Mouse (Mus musculus) lung, embryonic 14.5 days (tissue): Measurements from ENCODE around the gene Retnla. TPM values are rescaled to one million over a fixed set of nuclear protein-coding genes. Genes with fewer than 3 reads are reported as not detected.
"Not testable (repeated sequence)": the region's sequence is repeated elsewhere in the genome, so short reads cannot be mapped to it uniquely, and the experiment has no call there.

Experiments used
- ATAC-seq: fragments of 200-750 bp; cut with Nextera tagmentation; 2 replicates; pipeline ENCODE4 v1.8.0; 2017; ENCODE audit warnings: mild to moderate bottlenecking, moderate TSS enrichment, moderate library complexity; ENCODE audit not compliant: insufficient read depth
- DNase-seq: peaks from one replicate; pipeline ENCODE4 v3.0.0-alpha.2; 2015
- H3K27ac ChIP-seq: fragments of 300-500 bp; sonication (generic); 2 replicates; pipeline ENCODE4 v1.5.1; 2014; ENCODE audit warnings: low read depth, mild to moderate bottlenecking, moderate library complexity
- H3K27me3 ChIP-seq: fragments of 300-500 bp; sonication (generic); 2 replicates; pipeline ENCODE4 v1.6.1; 2014; ENCODE audit warnings: low read length, control low read depth; ENCODE audit not compliant: insufficient read depth
- H3K36me3 ChIP-seq: fragments of 300-500 bp; sonication (generic); 2 replicates; pipeline ENCODE4 v1.6.1; 2014; ENCODE audit warnings: control low read depth; ENCODE audit not compliant: insufficient read depth
- H3K4me1 ChIP-seq: fragments of 300-500 bp; sonication (generic); 2 replicates; pipeline ENCODE4 v1.6.1; 2014; ENCODE audit warnings: antibody characterized with exemption, control low read depth; ENCODE audit not compliant: insufficient read depth
- H3K4me2 ChIP-seq: fragments of 300-500 bp; sonication (generic); 2 replicates; pipeline ENCODE4 v1.6.1; 2014; ENCODE audit warnings: mild to moderate bottlenecking
- H3K4me3 ChIP-seq: fragments of 300-500 bp; sonication (generic); 2 replicates; pipeline ENCODE4 v1.5.1; 2014; ENCODE audit warnings: low read depth, low read length
- H3K9ac ChIP-seq: fragments of 300-500 bp; sonication (generic); 2 replicates; pipeline ENCODE4 v1.6.1; 2014
- H3K9me3 ChIP-seq: fragments of 300-500 bp; sonication (generic); 2 replicates; pipeline ENCODE4 v1.6.1; 2016; ENCODE audit warnings: low read depth, low read length, control low read depth
- CTCF ChIP-seq: IDR thresholded peaks from 2 replicates; pipeline ENCODE4 v1.5.1; 2016; ENCODE audit warnings: antibody characterized with exemption, low read depth
- WGBS: fragments of 180-500 bp; shearing (Covaris S2); extraction: QIAGEN DNeasy Blood & Tissue Kit; methylation state at CpG from one replicate; pipeline ENCODE4 v1.1.7; 2014; 5-methylcytosine and 5-hydroxymethylcytosine counted together
- polyA plus RNA-seq: library from polyadenylated mRNA; unstranded; fragments of >200 nt; fragmentation: Nextera tagmentation; extraction: Ambion mirVana; gene quantifications from 2 replicates; pipeline ENCODE4 v1.2.1, GENCODE M21; 2014

The Retnla gene
- polyA plus RNA-seq, 1 experiment from 2014 or later = 0.67 TPM

DNA sequence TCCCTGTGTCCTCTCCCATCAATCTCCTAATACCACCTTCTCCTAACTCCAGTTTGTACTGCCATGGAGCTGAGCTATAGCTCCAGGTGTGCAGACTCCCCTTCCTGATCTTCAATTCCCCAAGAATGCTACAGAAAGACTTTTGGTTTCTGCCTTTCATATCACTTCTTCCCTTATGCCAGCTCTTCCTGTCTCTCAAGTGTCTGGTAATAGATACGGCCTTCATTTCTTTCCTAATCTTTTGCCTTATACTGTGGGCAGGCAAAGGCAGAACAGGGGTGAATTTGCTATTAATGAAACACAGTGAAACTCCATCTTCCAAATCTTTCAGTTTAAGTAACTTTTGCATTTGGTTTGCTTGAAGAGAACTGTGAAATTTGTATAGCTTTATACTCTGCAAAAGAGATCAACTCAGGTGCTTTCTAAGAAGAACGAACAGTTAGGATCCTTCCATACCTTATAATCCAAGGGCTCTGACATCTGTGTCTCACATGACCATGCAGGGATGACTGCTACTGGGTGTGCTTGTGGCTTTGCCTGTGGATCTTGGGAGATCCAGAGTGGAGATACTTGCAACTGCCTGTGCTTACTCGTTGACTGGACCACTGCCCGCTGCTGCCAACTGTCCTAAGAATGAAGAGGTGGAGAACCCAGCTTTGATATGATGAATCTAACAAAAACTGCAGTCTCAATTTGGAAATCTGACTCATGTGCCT, 1.5 kb downstream of the Retnla start:
- no peak overlapping the region for H3K4me3 ChIP-seq
- no peaks in the 10 kb centered on the region for H3K9me3 ChIP-seq
- ATAC-seq = no peak
- no peaks in the 10 kb centered on the region for H3K4me1 ChIP-seq
- WGBS = 81% methylated on average over 4 of the region's 4 CpGs
- DNase-seq = no peak
- H3K9ac ChIP-seq = no peak overlapping the region
- TF ChIP-seq CTCF = no peak
- no peaks in the 10 kb centered on the region for H3K36me3 ChIP-seq
- no peak overlapping the region for H3K4me2 ChIP-seq
- no peak overlapping the region for H3K27ac ChIP-seq
- no peaks in the 10 kb centered on the region for H3K27me3 ChIP-seq

DNA sequence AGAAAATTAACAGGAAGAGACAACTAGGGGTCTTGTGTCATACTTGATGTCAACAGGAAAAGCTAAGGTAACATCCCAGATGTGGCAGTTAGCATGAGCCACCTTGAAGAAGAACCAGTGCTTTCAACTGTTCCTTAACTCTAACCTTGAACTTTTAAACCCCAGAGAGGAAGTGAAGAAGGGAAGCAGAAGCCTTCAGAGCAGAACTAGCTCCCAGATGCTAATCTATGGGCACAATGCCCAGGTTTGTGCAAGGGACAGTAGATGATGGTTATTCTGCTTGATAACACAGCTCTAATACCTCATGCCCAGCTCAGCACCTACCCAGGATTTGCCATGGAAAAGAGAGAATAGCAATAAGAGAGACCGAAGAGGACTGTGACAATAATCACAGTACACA, 22.7 kb downstream of the Retnla start:
- H3K9me3 ChIP-seq, H3K4me3 ChIP-seq, H3K4me1 ChIP-seq, H3K36me3 ChIP-seq, DNase-seq, H3K27me3 ChIP-seq, H3K27ac ChIP-seq, ATAC-seq, H3K4me2 ChIP-seq, H3K9ac ChIP-seq: not testable (repeated sequence)
- WGBS = 91% methylated on average over 1 of the region's 1 CpGs

- TF ChIP-seq CTCF = no peak
- no peak for DNase-seq
- ATAC-seq = no peak
- WGBS = 69% methylated on average over 2 of the region's 2 CpGs
- no peaks in the 10 kb centered on the region for H3K36me3 ChIP-seq
- H3K27ac ChIP-seq = no peak overlapping the region
- H3K9me3 ChIP-seq = no peaks in the 10 kb centered on the region
- no peak overlapping the region for H3K4me2 ChIP-seq
- no peaks in the 10 kb centered on the region for H3K4me1 ChIP-seq
- H3K9ac ChIP-seq = no peak overlapping the region
- H3K27me3 ChIP-seq = no peaks in the 10 kb centered on the region
- no peak overlapping the region for H3K4me3 ChIP-seq
These were observed 25.3 kb downstream of the Retnla start for GRCm38 (mm10) chr16:48867690-48868089.

DNA sequence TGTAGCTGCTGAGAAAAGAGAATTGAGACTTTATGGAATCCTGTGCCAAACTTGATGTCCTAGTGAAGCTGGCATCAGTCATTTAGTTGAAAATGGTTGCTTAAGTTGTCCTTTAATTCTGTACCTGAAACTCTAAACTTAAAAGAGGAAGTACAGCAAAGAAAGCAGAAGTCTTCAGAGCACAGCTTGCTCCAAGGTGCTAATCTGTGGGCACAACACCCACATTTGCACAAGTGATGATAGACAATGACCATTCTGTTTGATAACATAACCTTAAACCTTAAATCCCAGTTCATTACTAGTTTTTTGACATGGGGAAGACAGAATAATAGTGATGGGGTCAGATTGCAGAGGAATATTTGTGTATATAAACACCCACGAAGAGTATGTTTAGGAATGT, 26.3 kb downstream of the Retnla start:
- no peak overlapping the region for H3K4me2 ChIP-seq
- WGBS = 36% methylated on average over 1 of the region's 1 CpGs
- ATAC-seq = no peak
- no peak for TF ChIP-seq CTCF
- no peaks in the 10 kb centered on the region for H3K27me3 ChIP-seq
- H3K36me3 ChIP-seq = no peaks in the 10 kb centered on the region
- no peak overlapping the region for H3K9ac ChIP-seq
- no peak overlapping the region for H3K27ac ChIP-seq
- H3K4me1 ChIP-seq = no peaks in the 10 kb centered on the region
- no peak for DNase-seq
- no peak overlapping the region for H3K4me3 ChIP-seq
- H3K9me3 ChIP-seq = no peaks in the 10 kb centered on the region

DNA sequence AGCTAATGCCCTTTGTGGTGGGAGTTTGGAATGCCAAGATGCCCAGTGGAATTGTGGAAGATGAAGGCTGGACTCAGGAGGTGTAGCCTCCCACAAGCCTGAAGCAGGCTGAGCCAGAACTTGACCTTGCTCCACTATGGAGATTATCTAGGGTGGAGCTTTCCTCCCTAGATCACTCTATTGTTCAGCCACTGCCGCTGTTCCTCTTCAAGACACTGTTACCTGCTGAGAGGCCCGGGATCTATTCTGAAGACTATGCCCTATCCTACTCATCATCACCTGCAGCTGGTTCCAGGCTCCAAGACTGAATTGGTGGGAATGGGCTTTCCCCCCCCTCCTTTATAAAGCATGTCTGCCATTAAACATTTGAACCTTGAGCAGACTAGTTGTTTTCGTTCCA, 27.3 kb downstream of the Retnla start:
- 73% methylated on average over 3 of the region's 3 CpGs for WGBS
- ATAC-seq = no peak
- H3K9ac ChIP-seq = no peak overlapping the region

GRCm38 (mm10) chr16:48871754-48872153, 29.4 kb downstream of the Retnla start:
- DNase-seq = no peak
- no peak for TF ChIP-seq CTCF
- H3K9ac ChIP-seq = no peak overlapping the region
- H3K9me3 ChIP-seq = no peaks in the 10 kb centered on the region
- H3K27ac ChIP-seq = no peak overlapping the region
- H3K4me1 ChIP-seq = no peaks in the 10 kb centered on the region
- WGBS = 88% methylated on average over 1 of the region's 1 CpGs
- no peak overlapping the region for H3K4me2 ChIP-seq
- H3K36me3 ChIP-seq = no peaks in the 10 kb centered on the region
- H3K27me3 ChIP-seq = no peaks in the 10 kb centered on the region
- ATAC-seq = no peak
- no peak overlapping the region for H3K4me3 ChIP-seq

More for the DNA sequence above, 27.3 kb downstream of the Retnla start:
- H3K4me2 ChIP-seq = no peak overlapping the region
- no peaks in the 10 kb centered on the region for H3K4me1 ChIP-seq
- no peaks in the 10 kb centered on the region for H3K36me3 ChIP-seq
- no peak overlapping the region for H3K4me3 ChIP-seq
- TF ChIP-seq CTCF = no peak
- H3K9me3 ChIP-seq = no peaks in the 10 kb centered on the region
- DNase-seq = no peak
- H3K27me3 ChIP-seq = no peaks in the 10 kb centered on the region
- no peak overlapping the region for H3K27ac ChIP-seq

- WGBS = 45% methylated on average over 4 of the region's 4 CpGs
- Histone ChIP-seq H3K27ac (no peak within 1 kb of the TSS), H3K9me3 (no peaks in the 10 kb centered on the region), H3K4me3 (no peak within 1 kb of the TSS), H3K36me3 (no peaks in the 10 kb centered on the region), H3K9ac (no peak within 1 kb of the TSS), H3K27me3 (no peaks in the 10 kb centered on the region), H3K4me2 (no peak within 1 kb of the TSS), H3K4me1 (no peaks in the 10 kb centered on the region)
- ATAC-seq (no peak), DNase-seq (no peak)
- TF ChIP-seq CTCF = no peak
These were observed 30.0 kb downstream of the Retnla start, which contains the start of gene Retnlg for GRCm38 (mm10) chr16:48872321-48872720. TSS of gene Retnlg (plus strand) at chr16:48872621.
